Mouse (Mus musculus): ENCODE results near the gene Arhgef3. TPM values are rescaled to one million over a fixed set of nuclear protein-coding genes. Genes with fewer than 3 reads are reported as not detected.

Arhgef3 gene
- polyA plus RNA-seq, 1 experiment from 2014 or later, result 2.2 TPM

DNA sequence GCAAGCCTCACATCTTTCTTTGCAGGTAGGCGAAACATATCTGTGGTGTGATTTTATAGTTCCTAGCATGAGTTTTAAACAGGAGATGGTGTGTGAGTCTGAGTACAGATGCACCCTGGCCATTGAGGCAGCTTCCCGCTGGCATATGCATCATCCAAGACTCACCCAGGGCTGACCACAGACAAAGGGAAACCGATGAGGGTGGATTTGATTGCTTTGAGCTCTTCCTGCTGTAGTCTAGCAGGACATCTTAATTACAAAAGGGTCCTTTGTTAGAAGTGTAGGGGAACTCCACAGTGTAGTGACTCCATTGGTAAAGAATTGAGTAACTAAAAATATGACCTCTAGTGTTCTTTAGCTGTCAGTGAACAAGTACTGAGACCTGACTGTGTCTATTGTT, 232.5 kb downstream of the Arhgef3 start:
- Histone ChIP-seq H3K27me3 (ENCODE audit: control insufficient read depth, insufficient read depth, low read length) (no peaks in the 10 kb centered on the region), H3K4me1 (ENCODE audit: control insufficient read depth, insufficient read depth, low read length) (no peaks in the 10 kb centered on the region), H3K36me3 (ENCODE audit: control insufficient read depth, insufficient read depth, low read length) (no peaks in the 10 kb centered on the region), H3K4me2 (no peak overlapping the region), H3K27ac (ENCODE audit: low read depth, low read length) (no peak overlapping the region), H3K9me3 (ENCODE audit: control insufficient read depth, low read length) (no peaks in the 10 kb centered on the region), H3K9ac (ENCODE audit: low read length) (no peak overlapping the region), H3K4me3 (ENCODE audit: low read depth, low read length) (no peak overlapping the region)
- ATAC-seq (ENCODE audit: low FRiP score), result no peak
- 55% methylated on average over 3 of the region's 3 CpGs for WGBS
- no peak for DNase-seq (ENCODE audit: low spot score, missing footprints)

DNA sequence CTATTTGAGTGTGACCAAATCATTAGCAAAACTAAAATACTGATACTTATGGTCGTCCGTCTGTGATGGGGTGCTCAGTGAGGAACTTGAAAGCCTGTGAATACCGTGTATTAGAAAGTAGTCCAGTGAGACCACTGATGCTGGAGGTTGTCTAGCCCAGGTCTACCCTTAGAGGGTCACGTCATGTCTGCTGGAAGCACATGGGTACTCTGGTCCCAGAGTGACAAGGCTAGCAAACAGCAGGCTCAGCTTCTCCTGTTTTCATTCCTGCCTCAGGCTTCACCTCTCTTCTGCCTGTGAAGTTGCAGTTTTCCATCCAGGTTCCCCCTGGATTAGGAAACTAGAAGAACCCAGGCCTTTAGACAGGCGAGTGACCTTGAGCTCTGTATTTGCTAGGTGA, 233.0 kb downstream of the Arhgef3 start:
- ATAC-seq (ENCODE audit: low FRiP score) (no peak), DNase-seq (ENCODE audit: low spot score, missing footprints) (no peak)
- Histone ChIP-seq H3K9ac (ENCODE audit: low read length) (no peak overlapping the region), H3K27me3 (ENCODE audit: control insufficient read depth, insufficient read depth, low read length) (no peaks in the 10 kb centered on the region), H3K9me3 (ENCODE audit: control insufficient read depth, low read length) (no peaks in the 10 kb centered on the region), H3K36me3 (ENCODE audit: control insufficient read depth, insufficient read depth, low read length) (no peaks in the 10 kb centered on the region), H3K4me3 (ENCODE audit: low read depth, low read length) (no peak overlapping the region), H3K27ac (ENCODE audit: low read depth, low read length) (no peak overlapping the region), H3K4me2 (no peak overlapping the region), H3K4me1 (ENCODE audit: control insufficient read depth, insufficient read depth, low read length) (no peaks in the 10 kb centered on the region)
- WGBS, result 76% methylated on average over 5 of the region's 5 CpGs

DNA sequence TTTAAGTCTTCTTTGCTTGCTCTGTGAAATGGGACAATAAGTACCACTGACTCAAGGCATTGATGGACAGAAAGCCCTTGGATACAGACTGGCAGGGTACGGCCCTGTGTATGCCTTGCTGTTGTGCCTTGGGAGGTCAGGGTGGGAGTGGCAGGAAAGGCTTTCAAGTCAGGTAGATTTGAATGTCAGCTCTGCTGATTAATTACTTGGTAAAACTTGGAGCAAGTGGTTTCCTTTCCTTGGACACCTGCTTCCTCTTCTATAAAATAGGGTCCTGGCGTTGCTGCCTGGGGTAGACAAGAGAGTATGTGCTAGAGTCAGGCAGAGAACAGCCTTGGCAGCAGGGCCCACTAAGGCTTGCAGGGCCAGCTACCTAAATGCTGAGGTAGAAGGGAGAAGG, 233.4 kb downstream of the Arhgef3 start:
- Histone ChIP-seq H3K4me1 (ENCODE audit: control insufficient read depth, insufficient read depth, low read length) (no peaks in the 10 kb centered on the region), H3K36me3 (ENCODE audit: control insufficient read depth, insufficient read depth, low read length) (no peaks in the 10 kb centered on the region), H3K27ac (ENCODE audit: low read depth, low read length) (no peak overlapping the region), H3K4me2 (no peak overlapping the region), H3K4me3 (ENCODE audit: low read depth, low read length) (no peak overlapping the region), H3K9me3 (ENCODE audit: control insufficient read depth, low read length) (no peaks in the 10 kb centered on the region), H3K9ac (ENCODE audit: low read length) (no peak overlapping the region), H3K27me3 (ENCODE audit: control insufficient read depth, insufficient read depth, low read length) (no peaks in the 10 kb centered on the region)
- DNase-seq (ENCODE audit: low spot score, missing footprints), result no peak
- ATAC-seq (ENCODE audit: low FRiP score), result no peak
- 95% methylated on average over 2 of the region's 2 CpGs for WGBS

DNA sequence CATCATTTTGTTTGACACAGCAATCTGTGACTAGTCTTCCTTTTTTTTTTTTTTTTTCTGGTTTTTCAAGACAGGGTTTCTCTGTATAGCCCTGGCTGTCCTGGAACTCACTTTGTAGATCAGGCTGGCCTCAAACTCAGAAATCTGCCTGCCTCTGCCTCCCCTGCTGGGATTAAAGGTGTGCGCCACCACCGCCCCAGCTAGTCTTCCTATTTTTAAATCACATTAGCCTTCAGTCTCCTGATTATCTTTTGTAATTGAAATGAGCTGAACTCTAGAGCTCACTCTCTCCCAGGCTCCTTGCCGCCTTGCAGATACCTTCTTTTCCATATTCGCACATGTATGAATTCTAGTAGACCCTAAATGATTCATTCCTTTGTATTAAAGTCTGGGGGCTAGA, 234.0 kb downstream of the Arhgef3 start:
- Histone ChIP-seq H3K9ac (ENCODE audit: low read length) (no peak overlapping the region), H3K27ac (ENCODE audit: low read depth, low read length) (no peak overlapping the region), H3K4me2 (no peak overlapping the region), H3K9me3 (ENCODE audit: control insufficient read depth, low read length) (no peaks in the 10 kb centered on the region), H3K4me1 (ENCODE audit: control insufficient read depth, insufficient read depth, low read length) (no peaks in the 10 kb centered on the region), H3K27me3 (ENCODE audit: control insufficient read depth, insufficient read depth, low read length) (no peaks in the 10 kb centered on the region), H3K4me3 (ENCODE audit: low read depth, low read length) (no peak overlapping the region), H3K36me3 (ENCODE audit: control insufficient read depth, insufficient read depth, low read length) (no peaks in the 10 kb centered on the region)
- DNase-seq (ENCODE audit: low spot score, missing footprints) (no peak), ATAC-seq (ENCODE audit: low FRiP score) (no peak)
- 91% methylated on average over 4 of the region's 4 CpGs for WGBS

DNA sequence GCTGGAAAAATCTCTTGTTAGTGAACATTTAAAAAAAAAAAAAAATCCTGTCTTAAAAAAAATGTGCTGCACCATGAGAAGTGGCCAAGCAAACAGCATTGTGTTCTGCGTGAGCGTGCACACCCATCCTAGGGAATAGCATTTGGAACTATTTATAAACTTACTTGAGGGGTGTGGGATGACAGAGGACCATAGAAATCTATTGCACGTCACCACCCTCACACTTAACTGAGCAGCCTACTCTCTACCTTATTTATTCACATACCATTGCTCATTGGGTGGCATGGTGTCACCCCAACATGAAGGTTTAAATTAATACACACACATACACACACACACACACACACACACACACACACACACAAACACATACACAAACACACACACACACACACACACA, 234.4 kb downstream of the Arhgef3 start:
- no peak for ATAC-seq (ENCODE audit: low FRiP score)
- H3K9ac ChIP-seq (ENCODE audit: low read length), result no peak overlapping the region
- H3K9me3 ChIP-seq (ENCODE audit: control insufficient read depth, low read length), result no peaks in the 10 kb centered on the region
- DNase-seq (ENCODE audit: low spot score, missing footprints), result no peak
- no peaks in the 10 kb centered on the region for H3K36me3 ChIP-seq (ENCODE audit: control insufficient read depth, insufficient read depth, low read length)
- H3K4me1 ChIP-seq (ENCODE audit: control insufficient read depth, insufficient read depth, low read length), result no peaks in the 10 kb centered on the region
- no peak overlapping the region for H3K27ac ChIP-seq (ENCODE audit: low read depth, low read length)
- H3K4me2 ChIP-seq, result no peak overlapping the region
- 88% methylated on average over 3 of the region's 3 CpGs for WGBS
- H3K27me3 ChIP-seq (ENCODE audit: control insufficient read depth, insufficient read depth, low read length), result no peaks in the 10 kb centered on the region
- H3K4me3 ChIP-seq (ENCODE audit: low read depth, low read length), result no peak overlapping the region

DNA sequence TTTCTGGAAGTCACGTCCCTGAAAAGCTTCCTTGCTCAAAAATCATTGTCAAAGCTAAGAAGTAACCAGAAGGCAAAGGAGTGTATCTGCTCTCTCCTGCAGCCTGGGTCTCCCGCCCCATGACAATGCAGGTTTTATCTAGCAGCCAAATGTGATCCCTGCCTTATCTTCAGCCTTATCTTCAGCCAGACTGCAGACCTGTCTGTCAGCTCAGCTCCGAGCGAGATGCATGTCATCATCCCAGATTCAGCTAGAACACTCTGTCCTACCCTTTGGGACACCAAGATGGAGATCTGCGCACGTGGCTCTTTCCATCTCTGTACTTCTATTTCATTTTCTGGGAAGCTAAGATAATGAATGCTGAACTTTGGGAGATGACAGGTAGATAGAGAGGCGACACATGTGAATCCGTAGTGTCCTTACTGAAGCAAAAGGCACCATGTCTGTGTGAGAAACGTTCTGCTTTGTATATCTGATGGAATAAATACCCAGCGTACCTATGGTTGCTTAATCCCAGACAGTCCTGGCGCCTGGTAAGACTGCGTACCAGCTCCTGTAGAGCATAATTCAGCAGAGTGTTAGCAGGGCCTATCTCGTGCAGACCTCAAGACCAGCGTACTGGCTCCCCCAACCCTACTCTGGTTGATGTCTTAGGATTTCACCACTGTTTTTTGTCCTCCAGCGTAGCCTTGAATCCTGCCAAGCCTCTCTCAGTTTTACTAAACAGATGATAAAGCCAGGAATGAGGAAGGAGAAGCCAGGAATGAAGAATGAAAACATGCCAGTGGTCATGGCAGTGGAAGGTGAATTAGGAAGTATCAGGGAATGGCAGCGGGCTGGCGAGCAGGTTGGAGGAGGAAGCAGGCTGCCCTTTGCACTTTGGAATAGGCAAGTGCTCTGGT, 235.4 kb downstream of the Arhgef3 start:
- no peaks in the 10 kb centered on the region for H3K36me3 ChIP-seq (ENCODE audit: control insufficient read depth, insufficient read depth, low read length)
- no peaks in the 10 kb centered on the region for H3K4me1 ChIP-seq (ENCODE audit: control insufficient read depth, insufficient read depth, low read length)
- no peak for ATAC-seq (ENCODE audit: low FRiP score)
- no peak overlapping the region for H3K4me3 ChIP-seq (ENCODE audit: low read depth, low read length)
- no peak overlapping the region for H3K4me2 ChIP-seq
- H3K27me3 ChIP-seq (ENCODE audit: control insufficient read depth, insufficient read depth, low read length), result no peaks in the 10 kb centered on the region
- H3K9me3 ChIP-seq (ENCODE audit: control insufficient read depth, low read length), result no peaks in the 10 kb centered on the region
- H3K27ac ChIP-seq (ENCODE audit: low read depth, low read length), result no peak overlapping the region
- DNase-seq (ENCODE audit: low spot score, missing footprints), result no peak
- no peak overlapping the region for H3K9ac ChIP-seq (ENCODE audit: low read length)
- WGBS, result 88% methylated on average over 17 of the region's 17 CpGs

DNA sequence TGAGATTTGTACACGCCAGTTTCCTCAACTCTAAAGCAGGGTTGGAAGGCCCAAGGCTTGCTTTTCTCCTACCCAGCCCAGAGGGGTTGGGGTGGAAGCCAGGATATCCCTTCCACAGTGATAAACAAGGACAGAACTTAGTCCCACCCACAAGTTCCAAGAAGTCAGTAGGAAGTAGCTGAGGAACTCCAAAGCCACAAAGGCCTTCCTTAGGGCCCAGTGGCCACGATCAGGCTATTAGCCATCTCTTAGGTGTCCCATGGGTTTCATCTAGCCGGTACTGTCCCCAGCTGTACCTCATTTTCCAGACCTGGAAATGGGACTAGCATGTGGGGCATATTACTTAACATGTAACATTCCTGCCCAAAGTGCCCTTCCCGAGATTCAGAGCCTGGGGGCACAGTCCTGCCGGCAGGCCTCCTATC, 236.4 kb downstream of the Arhgef3 start:
- Histone ChIP-seq H3K27me3 (ENCODE audit: control insufficient read depth, insufficient read depth, low read length) (no peaks in the 10 kb centered on the region), H3K4me1 (ENCODE audit: control insufficient read depth, insufficient read depth, low read length) (no peaks in the 10 kb centered on the region), H3K9me3 (ENCODE audit: control insufficient read depth, low read length) (no peaks in the 10 kb centered on the region), H3K36me3 (ENCODE audit: control insufficient read depth, insufficient read depth, low read length) (no peaks in the 10 kb centered on the region), H3K4me2 (no peak overlapping the region), H3K9ac (ENCODE audit: low read length) (no peak overlapping the region), H3K27ac (ENCODE audit: low read depth, low read length) (no peak overlapping the region), H3K4me3 (ENCODE audit: low read depth, low read length) (no peak overlapping the region)
- no peak for DNase-seq (ENCODE audit: low spot score, missing footprints)
- 83% methylated on average over 5 of the region's 5 CpGs for WGBS
- no peak for ATAC-seq (ENCODE audit: low FRiP score)

- WGBS, result 80% methylated on average over 4 of the region's 4 CpGs
- Histone ChIP-seq H3K9me3 (ENCODE audit: control insufficient read depth, low read length) (no peaks in the 10 kb centered on the region), H3K27me3 (ENCODE audit: control insufficient read depth, insufficient read depth, low read length) (no peaks in the 10 kb centered on the region), H3K36me3 (ENCODE audit: control insufficient read depth, insufficient read depth, low read length) (no peaks in the 10 kb centered on the region), H3K27ac (ENCODE audit: low read depth, low read length) (no peak overlapping the region), H3K4me1 (ENCODE audit: control insufficient read depth, insufficient read depth, low read length) (no peaks in the 10 kb centered on the region), H3K9ac (ENCODE audit: low read length) (no peak overlapping the region), H3K4me2 (no peak overlapping the region), H3K4me3 (ENCODE audit: low read depth, low read length) (no peak overlapping the region)
- DNase-seq (ENCODE audit: low spot score, missing footprints) (no peak), ATAC-seq (ENCODE audit: low FRiP score) (no peak)
These were observed 236.9 kb downstream of the Arhgef3 start for GRCm38 (mm10) chr14:27351476-27352079.

DNA sequence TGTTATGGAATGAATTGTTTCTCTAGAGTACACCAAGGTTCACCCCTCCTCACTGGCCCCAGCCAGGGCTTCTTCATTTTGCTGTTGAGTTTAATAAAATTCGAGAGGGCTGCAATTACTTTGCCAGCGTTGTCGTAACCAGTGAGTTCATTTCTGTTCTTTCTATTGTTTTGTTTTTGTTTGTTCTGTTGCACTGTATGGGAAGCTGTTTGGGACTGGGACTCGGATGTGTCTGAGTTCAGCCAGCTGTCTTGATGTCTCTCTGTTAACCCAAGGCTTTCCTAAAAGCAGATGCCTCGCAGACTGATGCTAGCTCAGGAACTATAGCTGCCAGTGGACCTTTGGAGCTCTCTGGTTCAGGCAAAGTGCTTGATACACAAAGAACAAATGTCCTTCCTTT, 237.8 kb downstream of the Arhgef3 start:
- no peaks in the 10 kb centered on the region for H3K4me1 ChIP-seq (ENCODE audit: control insufficient read depth, insufficient read depth, low read length)
- H3K36me3 ChIP-seq (ENCODE audit: control insufficient read depth, insufficient read depth, low read length), result no peaks in the 10 kb centered on the region
- DNase-seq (ENCODE audit: low spot score, missing footprints), result no peak
- H3K27ac ChIP-seq (ENCODE audit: low read depth, low read length), result no peak overlapping the region
- no peak overlapping the region for H3K4me3 ChIP-seq (ENCODE audit: low read depth, low read length)
- H3K9me3 ChIP-seq (ENCODE audit: control insufficient read depth, low read length), result no peaks in the 10 kb centered on the region
- no peak overlapping the region for H3K4me2 ChIP-seq
- 88% methylated on average over 5 of the region's 5 CpGs for WGBS
- H3K27me3 ChIP-seq (ENCODE audit: control insufficient read depth, insufficient read depth, low read length), result no peaks in the 10 kb centered on the region
- no peak for ATAC-seq (ENCODE audit: low FRiP score)
- H3K9ac ChIP-seq (ENCODE audit: low read length), result no peak overlapping the region
